Mouse (Mus musculus) stomach, embryonic 14.5 days (tissue): ENCODE data around the gene 1110051M20Rik. TPM values are rescaled to one million over a fixed set of nuclear protein-coding genes. Genes with fewer than 3 reads are reported as not detected.
"Not testable (repeated sequence)": the region's sequence is repeated elsewhere in the genome, so short reads cannot be mapped to it uniquely, and the experiment has no call there.

Source experiments
- ATAC-seq: fragments of 200-750 bp; cut with Nextera tagmentation; 2 replicates; pipeline ENCODE4 v1.8.0; 2017; ENCODE audit warnings: low read depth, moderate TSS enrichment; ENCODE audit not compliant: insufficient number of reproducible peaks, insufficient read depth, low FRiP score
- H3K27ac ChIP-seq: fragments of 300-500 bp; sonication (generic); 2 replicates; pipeline ENCODE4 v1.5.1; 2014; ENCODE audit warnings: mild to moderate bottlenecking, low read length, moderate library complexity, mixed read lengths
- H3K27me3 ChIP-seq: fragments of 300-500 bp; sonication (generic); 2 replicates; pipeline ENCODE4 v1.6.1; 2014; ENCODE audit warnings: low read length, control low read depth, mixed read lengths; ENCODE audit not compliant: control insufficient read depth, insufficient read depth
- H3K36me3 ChIP-seq: fragments of 300-500 bp; sonication (generic); 2 replicates; pipeline ENCODE4 v1.6.1; 2014; ENCODE audit warnings: mild to moderate bottlenecking, control low read depth, low read length, moderate library complexity, mixed read lengths; ENCODE audit not compliant: control insufficient read depth, insufficient read depth
- H3K4me1 ChIP-seq: fragments of 300-500 bp; sonication (generic); 2 replicates; pipeline ENCODE4 v1.6.1; 2014; ENCODE audit warnings: low read length, control low read depth, mixed read lengths; ENCODE audit not compliant: control insufficient read depth, insufficient read depth
- H3K4me2 ChIP-seq: fragments of 300-500 bp; sonication (generic); replicated peaks from 2 replicates; pipeline ENCODE4 v1.6.1; 2014; ENCODE audit warnings: low read depth, low read length, control low read depth
- H3K4me3 ChIP-seq: fragments of 300-500 bp; sonication (generic); 2 replicates; pipeline ENCODE4 v1.5.1; 2014; ENCODE audit warnings: low read depth, low read length, control low read depth
- H3K9ac ChIP-seq: fragments of 300-500 bp; sonication (generic); replicated peaks from 2 replicates; pipeline ENCODE4 v1.6.1; 2014; ENCODE audit warnings: low read depth, mild to moderate bottlenecking, control low read depth, low read length, moderate library complexity, mixed read lengths
- H3K9me3 ChIP-seq: fragments of 300-500 bp; sonication (generic); 2 replicates; pipeline ENCODE4 v1.6.1; 2016; ENCODE audit warnings: low read depth, low read length, control low read depth; ENCODE audit not compliant: control insufficient read depth
- WGBS: fragments of 180-500 bp; shearing (Covaris S2); extraction: QIAGEN DNeasy Blood & Tissue Kit; methylation state at CpG from one replicate; pipeline ENCODE4 v1.1.7; 2014; 5-methylcytosine and 5-hydroxymethylcytosine counted together
- polyA plus RNA-seq: library from polyadenylated mRNA; unstranded; fragments of >200 nt; fragmentation: Nextera tagmentation; extraction: Ambion mirVana; gene quantifications from 2 replicates; pipeline ENCODE4 v1.2.1, GENCODE M21; 2014

1110051M20Rik gene
- polyA plus RNA-seq, 1 experiment from 2014 or later = 67.1 TPM

GRCm38 (mm10) chr2:91252512-91252911 lies 192.0 kb downstream of the 1110051M20Rik start:
- no peaks in the 10 kb centered on the region for H3K36me3 ChIP-seq
- H3K27ac ChIP-seq = no peak overlapping the region
- H3K4me2 ChIP-seq = no peak overlapping the region
- H3K4me1 ChIP-seq = peaks cover 5% of the 10 kb centered on the region
- no peak overlapping the region for H3K9ac ChIP-seq
- no peak overlapping the region for H3K4me3 ChIP-seq
- no peak for ATAC-seq
- 52% methylated on average over 4 of the region's 4 CpGs for WGBS
- no peaks in the 10 kb centered on the region for H3K9me3 ChIP-seq
- no peaks in the 10 kb centered on the region; the same call in 1 of the 2 replicates for H3K27me3 ChIP-seq

- 67% methylated on average over 4 of the region's 4 CpGs for WGBS
- Histone ChIP-seq H3K4me1 (peaks cover 5% of the 10 kb centered on the region; the same call in 1 of the 2 replicates), H3K27ac (no peak overlapping the region), H3K9ac (no peak overlapping the region), H3K4me3 (no peak overlapping the region), H3K36me3 (no peaks in the 10 kb centered on the region), H3K4me2 (no peak overlapping the region), H3K9me3 (no peaks in the 10 kb centered on the region), H3K27me3 (no peaks in the 10 kb centered on the region; the same call in 1 of the 2 replicates)
- no peak for ATAC-seq
These were observed 192.5 kb downstream of the 1110051M20Rik start for GRCm38 (mm10) chr2:91252001-91252400.

GRCm38 (mm10) chr2:91248366-91248765 lies 196.1 kb downstream of the 1110051M20Rik start:
- Histone ChIP-seq H3K4me1 (no peaks in the 10 kb centered on the region), H3K4me3 (no peak overlapping the region), H3K4me2 (no peak overlapping the region), H3K9ac (no peak overlapping the region), H3K27ac (no peak overlapping the region), H3K27me3 (no peaks in the 10 kb centered on the region), H3K9me3 (no peaks in the 10 kb centered on the region), H3K36me3 (no peaks in the 10 kb centered on the region)
- 78% methylated on average over 4 of the region's 4 CpGs for WGBS
- no peak for ATAC-seq

GRCm38 (mm10) chr2:91244557-91245228 lies 199.8 kb downstream of the 1110051M20Rik start:
- Histone ChIP-seq H3K36me3 (no peaks in the 10 kb centered on the region), H3K27me3 (no peaks in the 10 kb centered on the region), H3K27ac (no peak overlapping the region), H3K4me2 (no peak overlapping the region), H3K4me3 (no peak overlapping the region), H3K4me1 (no peaks in the 10 kb centered on the region), H3K9me3 (no peaks in the 10 kb centered on the region), H3K9ac (no peak overlapping the region)
- ATAC-seq = no peak
- 71% methylated on average over 5 of the region's 5 CpGs for WGBS

GRCm38 (mm10) chr2:91243416-91243815 lies 201.1 kb downstream of the 1110051M20Rik start:
- Histone ChIP-seq H3K9me3 (no peaks in the 10 kb centered on the region), H3K4me3 (no peak overlapping the region), H3K4me2 (no peak overlapping the region), H3K36me3 (no peaks in the 10 kb centered on the region), H3K27me3 (no peaks in the 10 kb centered on the region), H3K9ac (no peak overlapping the region), H3K4me1 (no peaks in the 10 kb centered on the region), H3K27ac (no peak overlapping the region)
- 60% methylated on average over 3 of the region's 3 CpGs for WGBS
- no peak for ATAC-seq

GRCm38 (mm10) chr2:91242547-91242946 lies 202.0 kb downstream of the 1110051M20Rik start:
- WGBS = 60% methylated on average over 5 of the region's 5 CpGs

GRCm38 (mm10) chr2:91237511-91238080 lies 206.9 kb downstream of the 1110051M20Rik start:
- H3K4me2 ChIP-seq = peak overlapping the region; percentile 62
- WGBS = 12% methylated on average over 4 of the region's 4 CpGs
- not testable (repeated sequence) for H3K4me1 ChIP-seq, H3K27me3 ChIP-seq, H3K9ac ChIP-seq, ATAC-seq, H3K36me3 ChIP-seq, H3K9me3 ChIP-seq
- peak overlapping the region; percentile 55 for H3K4me3 ChIP-seq
- H3K27ac ChIP-seq = peak overlapping the region; percentile 91

More at GRCm38 (mm10) chr2:91242547-91242946, 202.0 kb downstream of the 1110051M20Rik start:
- Histone ChIP-seq H3K4me1 (no peaks in the 10 kb centered on the region), H3K9me3 (no peaks in the 10 kb centered on the region), H3K36me3 (no peaks in the 10 kb centered on the region), H3K4me3 (no peak overlapping the region), H3K4me2 (no peak overlapping the region), H3K9ac (no peak overlapping the region), H3K27ac (no peak overlapping the region), H3K27me3 (no peaks in the 10 kb centered on the region)
- no peak for ATAC-seq

- peak within 1 kb of the TSS; percentile 55 for H3K4me3 ChIP-seq
- H3K9me3 ChIP-seq = no peaks in the 10 kb centered on the region
- no peaks in the 10 kb centered on the region for H3K4me1 ChIP-seq
- peak; percentile 99 for ATAC-seq
- peak within 1 kb of the TSS; percentile 91 for H3K27ac ChIP-seq
- H3K36me3 ChIP-seq = no peaks in the 10 kb centered on the region; the same call in 1 of the 2 replicates
- peak within 1 kb of the TSS; percentile 39 for H3K9ac ChIP-seq
- H3K27me3 ChIP-seq = no peaks in the 10 kb centered on the region
- WGBS = under 1% methylated on average over 48 of the region's 48 CpGs
- H3K4me2 ChIP-seq = peak within 1 kb of the TSS; percentile 62
These were observed 207.6 kb downstream of the 1110051M20Rik start, which contains the start of gene Ddb2 for GRCm38 (mm10) chr2:91236601-91237510. Ddb2 (minus strand) TSS chr2:91236982.
